Mouse (Mus musculus): ENCODE data around the gene Wdfy2.

DNA sequence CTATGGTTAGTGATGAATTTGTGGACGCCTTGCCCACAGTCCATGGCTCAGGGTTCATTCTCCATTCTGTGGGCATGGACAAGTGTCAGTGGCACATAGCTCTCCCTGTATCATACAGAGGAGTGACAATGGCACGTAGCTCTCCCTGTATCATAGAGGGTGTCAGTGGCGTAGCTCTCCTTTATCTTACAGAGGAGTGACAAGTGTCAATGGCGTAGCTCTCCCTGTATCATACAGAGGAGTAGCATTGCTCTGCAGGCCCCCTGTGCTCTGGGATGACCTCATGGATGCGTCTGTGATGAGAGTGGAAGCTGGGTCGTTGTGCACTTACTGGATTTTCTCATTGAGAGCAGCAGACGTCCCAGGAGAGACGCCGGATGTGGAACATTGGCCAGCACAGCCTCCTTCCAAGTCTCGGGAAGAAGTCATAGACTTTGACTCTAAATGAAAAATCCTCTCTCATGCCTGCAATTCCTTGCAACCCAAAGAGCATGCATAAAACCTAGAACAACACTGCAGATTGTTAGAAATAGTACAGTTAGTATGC, 79.1 kb downstream of the Wdfy2 start:
- no peak for TF ChIP-seq CTCF (IDR thresholded peaks at IDR 0.05; ENCODE audit: extremely low read depth, insufficient read depth, insufficient read length, insufficient replicate concordance)
- no peak for TF ChIP-seq POLR2A (IDR thresholded peaks at IDR 0.05; ENCODE audit: low read depth, low read length)

Measured in spleen, adult 2 months (tissue).